Mouse (Mus musculus) hindbrain, postnatal 0 days (tissue): ENCODE data around the gene Gm20604. TPM values are rescaled to one million over a fixed set of nuclear protein-coding genes. Genes with fewer than 3 reads are reported as not detected.
A peak's percentile ranks its signal among the peaks of the same experiment; 100 is the strongest.

Source experiments
- ATAC-seq: fragments of 200-750 bp; cut with Nextera tagmentation; 2 replicates; pipeline ENCODE4 v1.8.0; 2017; ENCODE audit warnings: mild to moderate bottlenecking, moderate TSS enrichment, moderate library complexity
- DNase-seq: peaks from one replicate; pipeline ENCODE4 v3.0.0-alpha.2; 2015; ENCODE audit warnings: low spot score
- H3K27ac ChIP-seq: fragments of 300-500 bp; sonication (generic); 2 replicates; pipeline ENCODE4 v1.5.1; 2014; ENCODE audit warnings: mild to moderate bottlenecking
- H3K27me3 ChIP-seq: fragments of 300-500 bp; sonication (generic); 2 replicates; pipeline ENCODE4 v1.6.1; 2014; ENCODE audit warnings: low read length, mixed read lengths; ENCODE audit not compliant: insufficient read depth
- H3K36me3 ChIP-seq: fragments of 300-500 bp; sonication (generic); 2 replicates; pipeline ENCODE4 v1.6.1; 2014; ENCODE audit warnings: low read length, mixed read lengths; ENCODE audit not compliant: insufficient read depth
- H3K4me1 ChIP-seq: fragments of 300-500 bp; sonication (generic); 2 replicates; pipeline ENCODE4 v1.6.1; 2014; ENCODE audit warnings: antibody characterized with exemption, low read length, mixed read lengths; ENCODE audit not compliant: insufficient read depth
- H3K4me2 ChIP-seq: fragments of 300-500 bp; sonication (generic); 2 replicates; pipeline ENCODE4 v1.6.1; 2014; ENCODE audit warnings: low read depth, mild to moderate bottlenecking, low read length, moderate library complexity, mixed read lengths
- H3K4me3 ChIP-seq: fragments of 300-500 bp; sonication (generic); 2 replicates; pipeline ENCODE4 v1.5.1; 2014; ENCODE audit warnings: low read length
- H3K9ac ChIP-seq: fragments of 300-500 bp; sonication (generic); replicated peaks from 2 replicates; pipeline ENCODE4 v1.6.1; 2014; ENCODE audit warnings: mild to moderate bottlenecking, low read length, moderate library complexity, mixed read lengths
- H3K9me3 ChIP-seq: fragments of 300-500 bp; sonication (generic); 2 replicates; pipeline ENCODE4 v1.6.1; 2016; ENCODE audit warnings: low read length, mixed read lengths
- CTCF ChIP-seq: IDR thresholded peaks from 2 replicates; pipeline ENCODE4 v1.5.1; 2016; ENCODE audit warnings: antibody characterized with exemption, control low read depth, low read depth
- WGBS: fragments of 180-500 bp; shearing (Covaris S2); extraction: QIAGEN DNeasy Blood & Tissue Kit; methylation state at CpG from one replicate; pipeline ENCODE4 v1.1.7; 2014; 5-methylcytosine and 5-hydroxymethylcytosine counted together
- polyA plus RNA-seq: library from polyadenylated mRNA; unstranded; fragments of >200 nt; fragmentation: Nextera tagmentation; extraction: Ambion mirVana; gene quantifications from 2 replicates; pipeline ENCODE4 v1.2.1, GENCODE M21; 2015
- total RNA-seq: library from RNA; depleted of rRNA; stranded (reverse); fragments of >200 nt; gene quantifications from 2 replicates; pipeline ENCODE4 v1.2.3, GENCODE M21; 2014; rRNA removed

The Gm20604 gene
- total and polyA plus RNA-seq, 2 experiments from 2014 or later: 18.8 to 48.1 TPM

DNA sequence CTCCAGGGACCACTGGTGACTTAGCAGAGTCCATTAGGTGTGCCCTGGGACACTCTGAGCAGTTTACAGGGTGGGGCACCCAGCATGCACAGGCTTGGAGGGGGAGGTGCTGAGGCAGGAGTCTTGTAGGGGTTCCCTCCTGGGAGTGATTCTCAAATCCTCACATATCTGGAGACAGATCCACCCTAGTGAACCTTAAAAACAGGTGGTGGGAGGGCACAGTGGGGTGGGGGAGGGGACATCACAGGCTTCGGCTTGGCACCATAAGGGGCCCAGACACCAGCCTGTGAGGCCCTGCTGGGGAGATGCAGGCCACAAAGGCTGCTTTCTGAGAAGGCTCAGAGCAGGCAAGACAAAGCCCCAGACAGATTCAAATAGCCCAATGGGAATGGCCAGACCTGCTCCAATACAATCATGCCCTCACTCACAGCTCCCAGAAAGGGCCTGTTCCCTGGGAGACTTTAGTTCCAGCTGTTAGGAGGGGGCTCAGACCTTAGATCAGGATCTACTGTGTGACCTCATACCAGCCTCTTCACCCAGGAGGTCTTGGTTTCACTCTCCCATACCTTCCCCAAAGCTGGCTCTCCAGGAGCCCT, 60.3 kb downstream of the Gm20604 start:
- Histone ChIP-seq H3K9me3 (no peaks in the 10 kb centered on the region), H3K4me3 (no peak overlapping the region), H3K27me3 (no peaks in the 10 kb centered on the region), H3K9ac (no peak overlapping the region), H3K4me1 (peaks cover 32% of the 10 kb centered on the region), H3K4me2 (no peak overlapping the region), H3K27ac (no peak overlapping the region), H3K36me3 (no peaks in the 10 kb centered on the region)
- 5% methylated on average over 1 of the region's 1 CpGs for WGBS
- ATAC-seq: no peak; the same call in 1 of the 2 replicates
- no peak for TF ChIP-seq CTCF
- DNase-seq: no peak

DNA sequence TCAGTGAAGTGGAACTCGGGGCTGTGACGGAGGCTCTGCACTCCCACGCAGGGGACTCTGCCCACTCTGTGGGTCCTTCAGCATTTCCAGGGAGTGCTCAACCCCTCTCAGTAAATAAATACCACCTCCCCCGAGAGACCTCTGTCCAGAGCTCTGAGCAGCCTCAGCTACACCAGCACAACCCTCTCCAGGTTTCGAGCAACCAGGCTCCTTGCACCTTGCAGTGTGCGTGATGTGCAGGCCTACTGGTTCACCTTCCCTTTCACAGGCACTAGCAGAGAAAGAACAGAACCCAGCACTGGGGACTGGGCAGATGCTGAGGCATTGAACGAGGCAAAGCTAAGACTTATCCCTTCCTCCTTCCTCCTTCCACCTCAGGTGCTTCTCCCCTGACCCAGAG, 61.1 kb downstream of the Gm20604 start:
- Histone ChIP-seq H3K4me1 (peaks cover 32% of the 10 kb centered on the region), H3K27ac (no peak overlapping the region), H3K4me2 (no peak overlapping the region), H3K9ac (no peak overlapping the region), H3K4me3 (no peak overlapping the region), H3K36me3 (no peaks in the 10 kb centered on the region), H3K27me3 (no peaks in the 10 kb centered on the region), H3K9me3 (no peaks in the 10 kb centered on the region)
- DNase-seq (no peak), ATAC-seq (no peak)
- no peak for TF ChIP-seq CTCF
- 81% methylated on average over 7 of the region's 7 CpGs for WGBS

DNA sequence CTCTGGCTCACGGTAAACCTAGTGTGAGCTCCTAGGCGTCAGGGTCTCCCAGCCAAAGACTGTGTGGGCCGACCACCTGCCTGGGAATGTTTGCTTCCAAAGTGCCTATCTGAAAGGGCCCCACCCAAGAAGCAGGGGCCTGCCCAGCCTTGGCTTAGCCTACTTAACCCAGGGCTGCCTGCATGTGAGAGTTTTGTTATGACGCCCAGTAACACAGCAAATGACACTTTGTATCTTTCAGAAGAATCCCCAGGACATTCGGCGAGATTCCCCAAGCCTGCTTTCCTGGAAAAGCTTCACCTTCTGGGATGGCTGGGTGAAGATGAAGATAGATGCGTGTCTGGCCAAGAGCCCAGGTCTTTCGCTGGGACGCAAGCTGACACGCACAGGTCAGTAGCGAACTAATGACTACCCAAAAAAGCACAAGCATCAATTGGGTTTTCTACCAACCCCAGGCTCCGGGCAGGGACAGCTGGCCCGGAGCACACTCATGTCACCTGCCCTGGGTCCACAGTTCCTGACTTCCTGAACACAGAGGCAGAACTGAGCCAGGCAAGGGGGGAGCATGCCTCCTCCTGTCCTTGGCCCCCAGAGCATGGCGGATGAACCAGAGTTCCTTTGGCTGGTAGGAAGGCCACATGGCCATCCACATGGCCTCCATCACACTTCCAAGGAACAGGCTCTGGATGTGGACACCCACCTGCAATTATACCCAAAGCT, 61.7 kb downstream of the Gm20604 start:
- H3K36me3 ChIP-seq: no peaks in the 10 kb centered on the region
- no peak for ATAC-seq
- no peak overlapping the region for H3K4me3 ChIP-seq
- no peaks in the 10 kb centered on the region for H3K9me3 ChIP-seq
- no peak overlapping the region for H3K4me2 ChIP-seq
- 76% methylated on average over 14 of the region's 14 CpGs for WGBS
- no peak overlapping the region for H3K27ac ChIP-seq
- DNase-seq: no peak
- H3K27me3 ChIP-seq: no peaks in the 10 kb centered on the region
- H3K4me1 ChIP-seq: peaks cover 29% of the 10 kb centered on the region
- H3K9ac ChIP-seq: no peak overlapping the region
- TF ChIP-seq CTCF: no peak

DNA sequence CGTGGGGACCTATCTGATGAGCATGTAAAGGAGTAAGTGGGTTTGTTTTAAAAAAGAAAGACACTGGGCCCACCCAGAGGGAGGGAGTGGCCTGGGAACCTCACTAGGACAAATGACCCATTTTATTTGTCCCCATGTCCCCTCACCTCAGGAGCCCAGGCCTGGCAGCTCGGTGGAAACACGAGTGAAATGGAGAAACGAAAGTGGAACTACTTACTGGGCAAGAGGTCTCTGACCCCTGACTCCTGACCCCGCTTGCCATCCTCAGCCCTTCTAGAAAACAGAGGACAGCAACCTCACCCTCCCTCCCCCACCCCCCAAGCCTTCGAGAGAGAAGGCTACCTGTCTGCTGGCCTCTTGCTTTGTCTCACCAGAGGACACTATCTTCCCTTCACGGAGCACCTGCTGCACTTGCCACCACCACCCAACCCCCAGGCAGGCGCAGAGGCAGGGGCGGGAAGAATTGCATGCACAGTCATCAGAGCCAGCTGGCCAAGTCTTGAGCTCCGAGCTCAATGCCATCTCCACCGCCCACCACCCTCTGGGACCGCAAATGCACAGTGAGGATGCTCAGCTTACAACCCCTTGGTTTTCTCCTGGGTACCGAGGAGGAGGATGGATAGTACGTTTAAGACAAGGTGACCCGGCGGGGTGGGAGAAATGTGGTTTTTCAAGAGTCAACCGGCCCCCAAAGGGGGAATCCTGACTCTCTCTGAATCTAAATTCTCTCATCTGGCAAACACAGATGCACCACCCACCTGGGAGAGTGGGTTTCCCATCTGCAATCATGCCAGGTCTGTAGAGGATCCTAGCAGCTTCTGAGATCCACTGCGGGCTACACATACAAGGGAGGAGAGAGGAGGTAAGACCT, 62.9 kb downstream of the Gm20604 start:
- H3K9me3 ChIP-seq: no peaks in the 10 kb centered on the region
- DNase-seq (no peak), ATAC-seq (no peak)
- peak overlapping the region; percentile 4; the same call in 1 of the 2 replicates for H3K27ac ChIP-seq
- no peaks in the 10 kb centered on the region for H3K36me3 ChIP-seq
- H3K27me3 ChIP-seq: no peaks in the 10 kb centered on the region
- H3K4me1 ChIP-seq: peaks cover 28% of the 10 kb centered on the region
- H3K4me2 ChIP-seq: no peak overlapping the region
- no peak for TF ChIP-seq CTCF
- 51% methylated on average over 18 of the region's 18 CpGs for WGBS
- no peak overlapping the region for H3K4me3 ChIP-seq
- H3K9ac ChIP-seq: peak overlapping the region; percentile 9; the same call in 1 of the 2 replicates

DNA sequence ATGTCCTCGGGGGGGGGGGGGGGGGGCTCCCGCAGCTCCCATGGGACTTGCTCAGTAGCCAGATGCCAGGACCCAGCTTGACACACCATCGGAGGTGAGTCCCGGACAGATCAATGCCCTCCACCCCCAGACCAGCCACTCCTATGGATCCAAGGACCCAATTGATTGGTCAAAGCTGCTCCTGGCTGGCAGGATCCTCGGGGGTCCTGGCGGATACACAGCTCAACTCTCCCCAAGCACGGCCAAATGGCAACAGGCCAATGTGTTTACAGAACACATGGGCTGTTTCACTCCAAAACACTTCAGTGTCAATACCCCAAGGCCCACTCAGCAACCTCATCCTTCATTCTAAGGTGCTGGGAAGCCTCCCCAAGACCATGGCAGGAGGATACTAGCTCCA, 66.7 kb downstream of the Gm20604 start:
- no peak for ATAC-seq
- 55% methylated on average over 7 of the region's 7 CpGs for WGBS
- H3K36me3 ChIP-seq: no peaks in the 10 kb centered on the region

More for the DNA sequence above, 66.7 kb downstream of the Gm20604 start:
- peaks cover 19% of the 10 kb centered on the region for H3K4me1 ChIP-seq
- H3K4me3 ChIP-seq: no peak overlapping the region
- H3K4me2 ChIP-seq: no peak overlapping the region
- peak; percentile 30 for DNase-seq
- no peaks in the 10 kb centered on the region for H3K9me3 ChIP-seq
- no peaks in the 10 kb centered on the region for H3K27me3 ChIP-seq
- H3K27ac ChIP-seq: no peak overlapping the region
- TF ChIP-seq CTCF: no peak
- H3K9ac ChIP-seq: no peak overlapping the region

Other genes starting within 250 kb of the Gm20604 start
- 160 and 171 TPM in 2 replicates for gene Chga, start 203.7 kb downstream of the Gm20604 start, total RNA-seq
- gene Chga, start 203.7 kb downstream of the Gm20604 start, polyA plus RNA-seq: 254 and 255 TPM in 2 replicates
- gene Itpk1, start 53.7 kb downstream of the Gm20604 start, total RNA-seq: 69.0 and 73.9 TPM in 2 replicates
- 34.1 and 35.7 TPM in 2 replicates for gene Itpk1, start 53.7 kb downstream of the Gm20604 start, polyA plus RNA-seq
- 13.9 and 20.7 TPM in 2 replicates for gene Moap1, start 15.0 kb downstream of the Gm20604 start, total RNA-seq
- gene Moap1, start 15.0 kb downstream of the Gm20604 start, polyA plus RNA-seq: 62.3 and 64.9 TPM in 2 replicates
- 4.3 and 7.1 TPM in 2 replicates for gene Tmem251, start 14.9 kb downstream of the Gm20604 start, total RNA-seq
- 11.2 and 12.2 TPM in 2 replicates for gene Tmem251, start 14.9 kb downstream of the Gm20604 start, polyA plus RNA-seq
- gene Gm28051, start 907 bp downstream of the Gm20604 start, total RNA-seq: not detected in 2 replicates
- gene Gm28051, start 907 bp downstream of the Gm20604 start, polyA plus RNA-seq: not detected in 2 replicates
- 10.2 and 10.8 TPM in 2 replicates for gene Gon7, start 869 bp downstream of the Gm20604 start, total RNA-seq
- gene Gon7, start 869 bp downstream of the Gm20604 start, polyA plus RNA-seq: 31.4 and 33.9 TPM in 2 replicates
- gene Ubr7, start 705 bp downstream of the Gm20604 start, total RNA-seq: 47.2 and 49.2 TPM in 2 replicates
- 26.2 and 28.1 TPM in 2 replicates for gene Ubr7, start 705 bp downstream of the Gm20604 start, polyA plus RNA-seq
- 27.3 and 30.9 TPM in 2 replicates for gene Btbd7, start 119.8 kb upstream of the Gm20604 start, total RNA-seq
- gene Btbd7, start 119.8 kb upstream of the Gm20604 start, polyA plus RNA-seq: 9.7 TPM in 2 replicates
- not detected in 2 replicates for gene Cox8c, start 140.6 kb upstream of the Gm20604 start, total RNA-seq
- gene Cox8c, start 140.6 kb upstream of the Gm20604 start, polyA plus RNA-seq: not detected in 2 replicates
- gene Unc79, start 190.2 kb upstream of the Gm20604 start, total RNA-seq: 37.7 and 40.7 TPM in 2 replicates
- 4.2 and 4.7 TPM in 2 replicates for gene Unc79, start 190.2 kb upstream of the Gm20604 start, polyA plus RNA-seq